Mouse (Mus musculus): ENCODE data around the gene Crx. TPM values are rescaled to one million over a fixed set of nuclear protein-coding genes. Genes with fewer than 3 reads are reported as not detected.

The Crx gene
- total RNA-seq, 2 experiments from 2014 or later: not detected

- ATAC-seq (replicated peaks; ENCODE audit: low FRiP score, poor library complexity, severe bottlenecking): no peak
Measured at GRCm38 (mm10) chr7:15881831-15882230, 2.1 kb upstream of the Crx start.

- ATAC-seq (replicated peaks; ENCODE audit: low FRiP score, poor library complexity, severe bottlenecking): no peak
Measured at GRCm38 (mm10) chr7:15881388-15881787, 1.6 kb upstream of the Crx start.

GRCm38 (mm10) chr7:15864104-15864503, 15.7 kb downstream of the Crx start:
- no peak for ATAC-seq (replicated peaks; ENCODE audit: low FRiP score, poor library complexity, severe bottlenecking)

- no peak for ATAC-seq (replicated peaks; ENCODE audit: low FRiP score, poor library complexity, severe bottlenecking)
Measured at GRCm38 (mm10) chr7:15859657-15860056, 20.1 kb downstream of the Crx start.

- no peak for ATAC-seq (replicated peaks; ENCODE audit: low FRiP score, poor library complexity, severe bottlenecking)
Measured at GRCm38 (mm10) chr7:15839578-15839977, 40.2 kb downstream of the Crx start, which contains the start of gene Obox6. TSS of gene Obox6 (minus strand) at chr7:15839678.

Other genes starting within 250 kb of the Crx start
- gene Obox3, start 240.1 kb downstream of the Crx start, total RNA-seq (2015; ENCODE audit: low replicate concordance): not detected in 2 replicates
- gene Obox3, start 240.1 kb downstream of the Crx start, total RNA-seq (2017; ENCODE audit: low replicate concordance): not detected in 2 replicates
- not detected in 2 replicates for gene Obox5, start 129.8 kb downstream of the Crx start, total RNA-seq (2015; ENCODE audit: low replicate concordance)
- gene Obox5, start 129.8 kb downstream of the Crx start, total RNA-seq (2017; ENCODE audit: low replicate concordance): not detected in 2 replicates
- not detected in 2 replicates for gene Obox6, start 40.3 kb downstream of the Crx start, total RNA-seq (2015; ENCODE audit: low replicate concordance)
- not detected in 2 replicates for gene Obox6, start 40.3 kb downstream of the Crx start, total RNA-seq (2017; ENCODE audit: low replicate concordance)
- gene Crxos, start 2.6 kb upstream of the Crx start, total RNA-seq (2015; ENCODE audit: low replicate concordance): not detected in 2 replicates
- not detected in 2 replicates for gene Crxos, start 2.6 kb upstream of the Crx start, total RNA-seq (2017; ENCODE audit: low replicate concordance)
- 36.8 and 50.1 TPM in 2 replicates for gene Selenow, start 42.4 kb upstream of the Crx start, total RNA-seq (2015; ENCODE audit: low replicate concordance)
- gene Selenow, start 42.4 kb upstream of the Crx start, total RNA-seq (2017; ENCODE audit: low replicate concordance): 7.5 and 11.2 TPM in 2 replicates
- 14.6 and 17.3 TPM in 2 replicates for gene Nop53, start 66.1 kb upstream of the Crx start, total RNA-seq (2015; ENCODE audit: low replicate concordance)
- gene Nop53, start 66.1 kb upstream of the Crx start, total RNA-seq (2017; ENCODE audit: low replicate concordance): 60.2 and 75.8 TPM in 2 replicates
- gene Ehd2, start 87.6 kb upstream of the Crx start, total RNA-seq (2015; ENCODE audit: low replicate concordance): 0.21 and 0.58 TPM in 2 replicates
- 0.09 and 0.14 TPM in 2 replicates for gene Ehd2, start 87.6 kb upstream of the Crx start, total RNA-seq (2017; ENCODE audit: low replicate concordance)
- 6.5 and 20.9 TPM in 2 replicates for gene Bicra, start 168.0 kb upstream of the Crx start, total RNA-seq (2015; ENCODE audit: low replicate concordance)
- gene Bicra, start 168.0 kb upstream of the Crx start, total RNA-seq (2017; ENCODE audit: low replicate concordance): 0.14 and 2.2 TPM in 2 replicates
- not detected in 2 replicates for gene Zfp541, start 181.8 kb upstream of the Crx start, total RNA-seq (2015; ENCODE audit: low replicate concordance)
- gene Zfp541, start 181.8 kb upstream of the Crx start, total RNA-seq (2017; ENCODE audit: low replicate concordance): 0.28 TPM in 1 of 2 replicates, not detected in the other
- 106 and 149 TPM in 2 replicates for gene Napa, start 218.5 kb upstream of the Crx start, total RNA-seq (2015; ENCODE audit: low replicate concordance)
- gene Napa, start 218.5 kb upstream of the Crx start, total RNA-seq (2017; ENCODE audit: low replicate concordance): 82.2 and 96.3 TPM in 2 replicates
- gene Kptn, start 239.9 kb upstream of the Crx start, total RNA-seq (2015; ENCODE audit: low replicate concordance): 2.3 and 2.5 TPM in 2 replicates
- gene Kptn, start 239.9 kb upstream of the Crx start, total RNA-seq (2017; ENCODE audit: low replicate concordance): 3.3 and 12.5 TPM in 2 replicates
- not detected in 2 replicates for gene Slc8a2, start 249.9 kb upstream of the Crx start, total RNA-seq (2015; ENCODE audit: low replicate concordance)
- gene Slc8a2, start 249.9 kb upstream of the Crx start, total RNA-seq (2017; ENCODE audit: low replicate concordance): not detected in 2 replicates

Data from erythroblast, adult 5-6 weeks (primary cell).